Mouse (Mus musculus) hindbrain, embryonic 13.5 days (tissue): ENCODE results near the gene Immp1l. TPM values are rescaled to one million over a fixed set of nuclear protein-coding genes. Genes with fewer than 3 reads are reported as not detected.

Source experiments
- ATAC-seq: fragments of 200-750 bp; cut with Nextera tagmentation; 2 replicates; pipeline ENCODE4 v1.8.0; 2017; ENCODE audit warnings: moderate TSS enrichment; ENCODE audit not compliant: low FRiP score
- H3K27ac ChIP-seq: fragments of 300-500 bp; sonication (generic); 2 replicates; pipeline ENCODE4 v1.5.1; 2015; ENCODE audit warnings: inconsistent platforms, mild to moderate bottlenecking, moderate library complexity
- H3K27me3 ChIP-seq: fragments of 300-500 bp; sonication (generic); 2 replicates; pipeline ENCODE4 v1.6.1; 2015; ENCODE audit warnings: mild to moderate bottlenecking, inconsistent platforms
- H3K36me3 ChIP-seq: fragments of 300-500 bp; sonication (generic); 2 replicates; pipeline ENCODE4 v1.6.1; 2015; ENCODE audit warnings: mild to moderate bottlenecking, inconsistent platforms
- H3K4me1 ChIP-seq: fragments of 300-500 bp; sonication (generic); replicated peaks from 2 replicates; pipeline ENCODE4 v1.6.1; 2015; ENCODE audit warnings: inconsistent platforms
- H3K4me2 ChIP-seq: fragments of 300-500 bp; sonication (generic); 2 replicates; pipeline ENCODE4 v1.6.1; 2015; ENCODE audit warnings: inconsistent platforms, mild to moderate bottlenecking, moderate library complexity
- H3K4me3 ChIP-seq: fragments of 300-500 bp; sonication (generic); 2 replicates; pipeline ENCODE4 v1.5.1; 2015; ENCODE audit warnings: mild to moderate bottlenecking, inconsistent platforms
- H3K9ac ChIP-seq: fragments of 300-500 bp; sonication (generic); 2 replicates; pipeline ENCODE4 v1.6.1; 2015; ENCODE audit warnings: mild to moderate bottlenecking, inconsistent platforms
- H3K9me3 ChIP-seq: fragments of 300-500 bp; sonication (generic); 2 replicates; pipeline ENCODE4 v1.6.1; 2016; ENCODE audit warnings: inconsistent platforms
- WGBS: fragments of 180-500 bp; shearing (Covaris S2); methylation state at CpG from one replicate; pipeline ENCODE4 v1.1.7; 2015; 5-methylcytosine and 5-hydroxymethylcytosine counted together
- polyA plus RNA-seq: library from polyadenylated mRNA; unstranded; fragments of >200 nt; fragmentation: Nextera tagmentation; extraction: Ambion mirVana; gene quantifications from 2 replicates; pipeline ENCODE4 v1.2.1, GENCODE M21; 2015

Gene Immp1l
- 106 and 115 TPM in 2 replicates for polyA plus RNA-seq

- under 1% methylated on average over 39 of the region's 39 CpGs for WGBS
- Histone ChIP-seq H3K4me3 (peak within 1 kb of the TSS; percentile 83), H3K9me3 (no peaks in the 10 kb centered on the region), H3K4me1 (peaks cover 9% of the 10 kb centered on the region), H3K4me2 (peak within 1 kb of the TSS; percentile 76), H3K9ac (peak within 1 kb of the TSS; percentile 86), H3K27ac (peak within 1 kb of the TSS; percentile 75), H3K27me3 (no peaks in the 10 kb centered on the region), H3K36me3 (0 out of 2 replicates have a peak, but pooled peaks cover 3% of the 10 kb centered on the region)
- peak; percentile 100 for ATAC-seq
These were observed at the start of gene Immp1l, which contains the start of gene Elp4 for GRCm38 (mm10) chr2:105903896-105904756. Gene Immp1l, plus strand, starts transcription at chr2:105904638. Gene Elp4, minus strand, starts transcription at chr2:105904564.

DNA sequence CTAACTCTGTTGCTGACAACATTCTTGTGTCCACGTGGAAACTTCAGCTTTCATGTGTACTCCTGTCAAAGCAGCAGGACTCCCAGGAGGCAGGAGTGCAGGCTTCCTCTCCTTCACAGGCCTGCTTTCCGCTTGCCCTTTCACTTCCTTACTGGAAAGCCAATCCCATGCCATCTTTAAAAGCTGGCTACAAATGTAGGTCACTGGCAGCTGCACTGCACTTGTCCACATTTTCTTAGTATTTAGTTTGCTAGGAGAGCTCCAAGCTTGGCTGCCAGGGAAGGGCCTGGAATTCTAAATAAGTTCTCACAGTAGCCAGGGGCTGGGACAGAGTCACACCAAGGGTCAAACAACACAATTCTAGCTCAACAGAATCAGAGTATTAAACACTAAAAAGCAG, 49.7 kb upstream of the Immp1l start:
- Histone ChIP-seq H3K27me3 (no peaks in the 10 kb centered on the region), H3K9ac (no peak overlapping the region), H3K36me3 (0 out of 2 replicates have a peak, but pooled peaks cover 6% of the 10 kb centered on the region), H3K4me2 (no peak overlapping the region), H3K4me1 (no peaks in the 10 kb centered on the region), H3K9me3 (no peaks in the 10 kb centered on the region), H3K27ac (no peak overlapping the region), H3K4me3 (no peak overlapping the region)
- no peak for ATAC-seq
- WGBS: 51% methylated on average over 2 of the region's 2 CpGs

DNA sequence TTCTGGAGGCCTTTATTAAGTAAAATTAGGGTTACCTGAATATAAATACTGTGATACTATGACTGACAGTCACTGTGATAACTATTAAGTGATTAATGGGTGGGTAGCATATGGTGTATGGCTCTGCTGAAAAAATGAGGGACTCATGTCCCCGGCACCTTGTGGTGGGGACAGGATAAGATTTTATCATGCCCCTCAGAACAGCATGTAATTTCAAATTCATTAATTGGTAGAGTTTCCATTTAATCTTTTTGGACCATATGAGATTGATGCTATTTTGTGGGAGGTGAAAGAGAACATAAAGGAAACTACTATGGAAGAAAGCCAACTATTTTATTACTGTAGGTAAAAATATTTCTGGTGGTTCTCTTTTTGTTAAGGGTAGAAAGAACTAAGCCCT, 31.0 kb upstream of the Immp1l start:
- no peak overlapping the region for H3K9ac ChIP-seq
- H3K4me1 ChIP-seq: no peaks in the 10 kb centered on the region
- peaks cover 19% of the 10 kb centered on the region for H3K36me3 ChIP-seq
- H3K4me2 ChIP-seq: no peak overlapping the region
- ATAC-seq: no peak
- H3K4me3 ChIP-seq: no peak overlapping the region
- H3K27me3 ChIP-seq: no peaks in the 10 kb centered on the region
- 84% methylated on average over 1 of the region's 1 CpGs for WGBS
- H3K27ac ChIP-seq: no peak overlapping the region
- H3K9me3 ChIP-seq: 0 out of 2 replicates have a peak, but pooled peaks cover 6% of the 10 kb centered on the region

DNA sequence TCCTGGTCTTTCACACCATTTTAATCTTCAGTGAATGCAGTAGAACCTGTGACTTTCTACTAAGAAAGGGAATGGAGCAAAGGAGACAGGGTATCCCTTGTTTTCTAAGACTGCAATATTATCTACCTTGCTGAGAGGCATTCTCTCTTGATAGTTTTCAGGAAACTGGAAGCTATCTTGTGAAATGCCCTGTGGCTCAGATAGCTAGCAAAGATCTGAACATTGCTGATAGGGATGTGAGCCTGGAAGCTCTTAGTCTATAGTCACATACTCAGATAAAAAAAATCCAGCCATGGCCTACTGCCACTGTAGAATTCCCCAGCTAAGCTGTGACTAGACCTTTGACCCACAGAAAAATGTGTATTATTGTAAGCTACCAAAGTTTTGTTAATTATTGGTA, 13.6 kb upstream of the Immp1l start:
- H3K9me3 ChIP-seq: peaks cover 10% of the 10 kb centered on the region
- no peaks in the 10 kb centered on the region for H3K4me1 ChIP-seq
- ATAC-seq: no peak
- no peak overlapping the region for H3K4me3 ChIP-seq
- H3K36me3 ChIP-seq: peaks cover 48% of the 10 kb centered on the region
- H3K9ac ChIP-seq: no peak overlapping the region
- no peak overlapping the region for H3K4me2 ChIP-seq
- no peak overlapping the region for H3K27ac ChIP-seq
- H3K27me3 ChIP-seq: no peaks in the 10 kb centered on the region

- Histone ChIP-seq H3K4me2 (peak overlapping the region; percentile 75), H3K36me3 (0 out of 2 replicates have a peak, but pooled peaks cover 3% of the 10 kb centered on the region), H3K27ac (peak overlapping the region; percentile 35; the same call in 1 of the 2 replicates), H3K4me3 (peak overlapping the region; percentile 83), H3K9me3 (no peaks in the 10 kb centered on the region), H3K9ac (peak overlapping the region; percentile 86), H3K4me1 (peaks cover 9% of the 10 kb centered on the region), H3K27me3 (no peaks in the 10 kb centered on the region)
- under 1% methylated on average over 12 of the region's 12 CpGs for WGBS
- peak; percentile 74 for ATAC-seq
These were observed 314 bp downstream of the Immp1l start for GRCm38 (mm10) chr2:105904757-105905146.

DNA sequence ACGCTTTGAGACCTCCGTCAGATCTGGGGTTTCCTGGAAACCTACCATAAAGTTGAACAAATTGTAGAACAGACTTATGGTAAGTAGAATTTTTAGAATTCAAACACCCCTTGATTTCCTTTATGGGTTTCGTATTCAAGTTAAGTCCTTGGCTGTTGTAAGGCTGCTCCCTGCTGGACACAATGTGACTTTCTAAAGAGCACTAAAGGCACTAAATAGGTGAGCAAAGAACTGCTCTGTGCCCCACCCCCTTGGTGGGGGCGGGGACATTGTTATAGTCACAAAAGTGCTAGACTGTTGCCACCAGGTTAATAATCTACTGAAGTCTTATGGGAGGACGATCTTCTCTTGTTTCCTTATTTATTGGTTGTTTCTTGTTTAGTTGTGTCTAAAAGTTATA, 3.9 kb downstream of the Immp1l start:
- no peak overlapping the region for H3K4me2 ChIP-seq
- H3K27ac ChIP-seq: no peak overlapping the region
- H3K4me3 ChIP-seq: no peak overlapping the region
- ATAC-seq: no peak
- no peaks in the 10 kb centered on the region for H3K27me3 ChIP-seq
- peaks cover 13% of the 10 kb centered on the region for H3K36me3 ChIP-seq
- H3K9me3 ChIP-seq: no peaks in the 10 kb centered on the region
- H3K9ac ChIP-seq: no peak overlapping the region
- peaks cover 9% of the 10 kb centered on the region for H3K4me1 ChIP-seq
- 84% methylated on average over 5 of the region's 5 CpGs for WGBS

DNA sequence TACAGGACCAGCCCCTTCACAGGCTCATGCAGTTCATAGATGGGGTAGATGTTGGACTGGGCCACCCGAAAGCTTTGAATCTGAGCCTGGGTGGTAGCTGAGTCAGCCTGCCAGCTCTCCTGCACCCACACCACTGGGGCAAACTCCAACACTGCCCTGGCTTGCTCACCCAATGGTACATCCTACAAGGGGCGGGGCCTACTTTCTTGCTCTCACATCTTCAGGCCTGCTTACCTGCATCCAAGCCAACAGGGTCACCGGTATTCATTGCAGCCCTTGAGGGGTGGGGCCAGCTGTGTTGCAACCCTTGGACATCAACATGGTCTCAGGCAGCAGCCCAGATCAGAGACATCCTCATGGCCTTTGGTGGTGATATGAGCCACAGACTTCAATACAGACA, 6.2 kb downstream of the Immp1l start:
- Histone ChIP-seq H3K27me3 (no peaks in the 10 kb centered on the region), H3K27ac (no peak overlapping the region), H3K4me2 (no peak overlapping the region), H3K4me3 (no peak overlapping the region), H3K9ac (no peak overlapping the region), H3K4me1 (peaks cover 3% of the 10 kb centered on the region; the same call in 1 of the 2 replicates), H3K9me3 (no peaks in the 10 kb centered on the region), H3K36me3 (peaks cover 13% of the 10 kb centered on the region)
- WGBS: 90% methylated on average over 3 of the region's 3 CpGs
- ATAC-seq: no peak; the same call in 1 of the 2 replicates

DNA sequence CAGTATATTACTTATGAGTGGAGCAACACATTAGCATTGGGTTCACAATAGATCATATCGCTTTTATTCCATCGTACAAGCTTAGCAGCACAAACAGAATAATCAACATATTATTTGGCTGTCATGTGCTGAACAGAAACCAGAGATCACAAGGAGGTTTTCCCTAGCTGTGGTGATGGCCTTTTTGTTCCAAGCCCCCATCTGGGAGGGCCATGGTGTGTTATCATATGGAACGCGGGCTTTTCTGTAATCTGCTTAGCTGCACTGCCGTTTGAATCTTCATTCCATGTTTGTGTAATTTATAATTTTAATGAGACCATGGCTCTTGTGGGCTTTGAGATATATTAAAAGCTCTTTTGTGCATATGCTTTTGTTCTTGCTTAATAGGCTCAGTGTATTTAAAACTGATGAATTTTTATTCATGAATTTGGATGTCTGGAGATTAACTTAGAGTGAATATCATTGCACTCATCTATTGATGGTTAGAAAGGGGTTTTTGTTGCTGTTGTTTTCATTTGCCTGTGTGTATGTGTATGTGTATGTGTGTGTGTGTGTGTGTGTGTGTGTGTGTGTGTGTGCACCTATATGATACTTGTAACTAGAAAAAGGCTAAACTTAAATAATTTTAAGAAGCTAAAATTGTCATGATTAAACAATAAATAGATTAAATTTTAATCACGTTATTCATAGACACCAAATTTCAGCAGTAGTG, 9.4 kb downstream of the Immp1l start:
- WGBS: 43% methylated on average over 6 of the region's 6 CpGs
- peak; percentile 52; the same call in 1 of the 2 replicates for ATAC-seq
- H3K4me2 ChIP-seq: no peak overlapping the region

DNA sequence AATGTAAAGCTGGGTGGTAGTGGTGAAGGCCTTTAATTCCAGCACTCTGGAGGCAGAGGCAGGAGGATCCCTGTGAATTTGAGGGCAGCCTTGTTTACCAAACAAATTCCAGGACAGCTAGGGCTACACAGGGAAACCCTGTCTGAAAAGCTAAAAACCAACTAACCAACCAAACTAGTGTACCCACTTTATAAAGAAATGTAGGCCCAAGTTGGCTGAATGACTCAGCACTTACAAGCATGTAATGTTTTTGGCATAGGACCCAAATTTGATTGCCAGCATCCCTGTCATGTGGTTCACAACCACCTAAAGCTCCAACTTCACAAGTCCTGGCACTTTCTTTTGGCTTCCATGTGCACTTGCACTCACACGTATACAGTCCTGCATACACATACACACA, 12.2 kb downstream of the Immp1l start:
- WGBS: 90% methylated on average over 1 of the region's 1 CpGs
- no peak for ATAC-seq
- Histone ChIP-seq H3K4me1 (peaks cover 8% of the 10 kb centered on the region; the same call in 1 of the 2 replicates), H3K27me3 (no peaks in the 10 kb centered on the region), H3K9me3 (no peaks in the 10 kb centered on the region), H3K36me3 (no peaks in the 10 kb centered on the region), H3K27ac (no peak overlapping the region), H3K9ac (no peak overlapping the region), H3K4me3 (no peak overlapping the region), H3K4me2 (no peak overlapping the region)

More for the DNA sequence above, 9.4 kb downstream of the Immp1l start:
- Histone ChIP-seq H3K9ac (no peak overlapping the region), H3K27me3 (no peaks in the 10 kb centered on the region), H3K4me1 (peaks cover 8% of the 10 kb centered on the region; the same call in 1 of the 2 replicates), H3K27ac (0 out of 2 replicates have a peak overlapping the region, but pooled peaks have one; percentile 48), H3K36me3 (peaks cover 9% of the 10 kb centered on the region), H3K4me3 (no peak overlapping the region), H3K9me3 (no peaks in the 10 kb centered on the region)

DNA sequence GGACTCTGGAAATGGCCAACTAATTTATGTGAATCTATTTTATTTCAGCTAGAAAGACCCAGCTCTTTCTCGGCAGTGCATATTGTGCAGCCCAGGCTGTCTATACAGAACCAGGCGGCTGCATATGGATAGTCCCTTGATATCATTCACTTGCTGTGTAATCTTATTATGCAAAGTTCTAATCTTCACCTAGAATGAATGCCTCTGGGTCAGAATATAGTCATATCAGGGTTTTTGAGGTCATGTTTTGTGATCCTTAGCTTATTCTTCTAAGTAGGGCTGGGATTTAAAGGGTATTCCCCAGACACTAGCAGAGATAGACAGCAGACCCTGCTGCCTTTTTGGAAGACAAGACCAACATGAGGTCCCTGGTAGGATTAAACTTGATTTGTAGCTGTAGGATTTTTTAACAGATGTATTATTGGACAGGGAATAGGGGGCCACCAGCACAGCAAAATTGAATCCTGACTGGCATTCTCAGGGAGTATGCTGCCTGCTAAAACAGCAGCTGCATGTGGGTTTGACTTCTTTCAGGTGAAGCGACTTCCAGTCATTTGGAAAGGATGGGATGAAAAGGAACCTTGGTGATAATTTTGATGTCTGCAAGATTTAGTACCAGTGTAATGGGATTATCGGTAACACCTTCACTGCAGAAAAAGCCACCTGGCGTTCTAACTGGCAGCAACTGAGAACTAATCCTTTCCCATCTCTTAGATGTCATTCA, 13.3 kb downstream of the Immp1l start:
- no peak overlapping the region for H3K27ac ChIP-seq
- H3K36me3 ChIP-seq: no peaks in the 10 kb centered on the region
- H3K9ac ChIP-seq: no peak overlapping the region
- H3K4me2 ChIP-seq: no peak overlapping the region
- H3K4me3 ChIP-seq: no peak overlapping the region
- peak; percentile 49; the same call in 1 of the 2 replicates for ATAC-seq
- 70% methylated on average over 5 of the region's 5 CpGs for WGBS
- H3K4me1 ChIP-seq: peaks cover 8% of the 10 kb centered on the region; the same call in 1 of the 2 replicates
- H3K27me3 ChIP-seq: no peaks in the 10 kb centered on the region
- no peaks in the 10 kb centered on the region for H3K9me3 ChIP-seq

DNA sequence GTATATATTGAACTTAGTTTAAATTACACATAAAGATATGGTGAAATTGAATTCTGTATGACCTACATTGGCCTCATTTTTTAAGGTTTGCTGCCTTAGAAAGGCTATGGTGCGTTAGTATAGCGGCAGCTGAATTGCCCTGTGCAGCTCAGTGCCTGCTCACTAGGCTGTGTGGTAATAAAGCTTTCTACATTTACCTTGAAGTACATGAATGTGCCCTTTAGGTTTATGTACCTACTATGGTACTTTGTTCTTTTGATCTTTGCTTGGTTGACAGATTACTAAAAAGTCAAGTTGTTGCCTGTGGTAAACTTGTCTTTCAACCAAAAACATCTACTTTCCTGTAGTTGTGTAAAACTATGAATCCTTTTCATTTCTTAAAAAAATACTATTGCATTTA, 45.7 kb downstream of the Immp1l start:
- no peak overlapping the region for H3K27ac ChIP-seq
- H3K4me3 ChIP-seq: no peak overlapping the region
- H3K9ac ChIP-seq: no peak overlapping the region
- no peak overlapping the region for H3K4me2 ChIP-seq
- H3K4me1 ChIP-seq: no peaks in the 10 kb centered on the region
- no peaks in the 10 kb centered on the region for H3K9me3 ChIP-seq
- H3K27me3 ChIP-seq: no peaks in the 10 kb centered on the region
- no peak for ATAC-seq
- WGBS: 87% methylated on average over 2 of the region's 2 CpGs
- no peaks in the 10 kb centered on the region for H3K36me3 ChIP-seq
